Mouse (Mus musculus) embryonic facial prominence, embryonic 14.5 days (tissue): Measurements from ENCODE around the gene Pgs1. TPM values are rescaled to one million over a fixed set of nuclear protein-coding genes. Genes with fewer than 3 reads are reported as not detected.

Experiments used
- ATAC-seq: fragments of 200-750 bp; cut with Nextera tagmentation; 2 replicates; pipeline ENCODE4 v1.8.0; 2017; ENCODE audit warnings: low read depth, moderate number of reproducible peaks, moderate TSS enrichment
- DNase-seq: peaks from one replicate; pipeline ENCODE4 v3.0.0-alpha.2; 2015; ENCODE audit warnings: low spot score
- H3K27ac ChIP-seq: fragments of 300-500 bp; sonication (generic); replicated peaks from 2 replicates; pipeline ENCODE4 v1.5.1; 2014; ENCODE audit warnings: low read depth, mild to moderate bottlenecking, low read length, moderate library complexity
- H3K27me3 ChIP-seq: fragments of 300-500 bp; sonication (generic); replicated peaks from 2 replicates; pipeline ENCODE4 v1.6.1; 2014; ENCODE audit warnings: low read length; ENCODE audit not compliant: control insufficient read depth, insufficient read depth
- H3K36me3 ChIP-seq: fragments of 300-500 bp; sonication (generic); 2 replicates; pipeline ENCODE4 v1.6.1; 2014; ENCODE audit warnings: low read length, mixed read lengths; ENCODE audit not compliant: control insufficient read depth, insufficient read depth
- H3K4me1 ChIP-seq: fragments of 300-500 bp; sonication (generic); 2 replicates; pipeline ENCODE4 v1.6.1; 2014; ENCODE audit warnings: antibody characterized with exemption, low read length; ENCODE audit not compliant: control insufficient read depth, insufficient read depth
- H3K4me2 ChIP-seq: fragments of 300-500 bp; sonication (generic); 2 replicates; pipeline ENCODE4 v1.6.1; 2014; ENCODE audit warnings: low read depth, mild to moderate bottlenecking, low read length, moderate library complexity, mixed read lengths
- H3K4me3 ChIP-seq: fragments of 300-500 bp; sonication (generic); 2 replicates; pipeline ENCODE4 v1.5.1; 2014; ENCODE audit warnings: low read depth, mild to moderate bottlenecking, low read length
- H3K9ac ChIP-seq: fragments of 300-500 bp; sonication (generic); 2 replicates; pipeline ENCODE4 v1.6.1; 2014; ENCODE audit warnings: low read depth, mild to moderate bottlenecking, low read length, moderate library complexity, mixed read lengths
- H3K9me3 ChIP-seq: fragments of 300-500 bp; sonication (generic); 2 replicates; pipeline ENCODE4 v1.6.1; 2016; ENCODE audit warnings: low read length; ENCODE audit not compliant: control insufficient read depth
- WGBS: fragments of 180-500 bp; shearing (Covaris S2); extraction: QIAGEN DNeasy Blood & Tissue Kit; methylation state at CpG from one replicate; pipeline ENCODE4 v1.1.7; 2014; 5-methylcytosine and 5-hydroxymethylcytosine counted together
- polyA plus RNA-seq: library from polyadenylated mRNA; unstranded; fragments of >200 nt; fragmentation: Nextera tagmentation; extraction: Ambion mirVana; gene quantifications from 2 replicates; pipeline ENCODE4 v1.2.1, GENCODE M21; 2014

Gene Pgs1
- polyA plus RNA-seq, 1 experiment from 2014 or later = 31.0 TPM

- WGBS = 58% methylated on average over 1 of the region's 1 CpGs
- no peak for ATAC-seq
- Histone ChIP-seq H3K9me3 (no peaks in the 10 kb centered on the region), H3K27ac (no peak overlapping the region), H3K4me1 (peaks cover 6% of the 10 kb centered on the region), H3K4me2 (no peak overlapping the region), H3K9ac (no peak overlapping the region), H3K27me3 (no peaks in the 10 kb centered on the region), H3K36me3 (peaks cover 64% of the 10 kb centered on the region), H3K4me3 (no peak overlapping the region)
- DNase-seq = no peak
These were observed 14.0 kb downstream of the Pgs1 start for GRCm38 (mm10) chr11:118000083-118000482.

GRCm38 (mm10) chr11:118000565-118001215 is 14.6 kb downstream of the Pgs1 start:
- Histone ChIP-seq H3K9me3 (no peaks in the 10 kb centered on the region), H3K36me3 (peaks cover 70% of the 10 kb centered on the region), H3K27me3 (no peaks in the 10 kb centered on the region), H3K9ac (no peak overlapping the region), H3K4me1 (peaks cover 6% of the 10 kb centered on the region; the same call in 1 of the 2 replicates), H3K27ac (no peak overlapping the region), H3K4me3 (no peak overlapping the region), H3K4me2 (no peak overlapping the region)
- 91% methylated on average over 7 of the region's 7 CpGs for WGBS
- ATAC-seq (no peak), DNase-seq (no peak)

DNA sequence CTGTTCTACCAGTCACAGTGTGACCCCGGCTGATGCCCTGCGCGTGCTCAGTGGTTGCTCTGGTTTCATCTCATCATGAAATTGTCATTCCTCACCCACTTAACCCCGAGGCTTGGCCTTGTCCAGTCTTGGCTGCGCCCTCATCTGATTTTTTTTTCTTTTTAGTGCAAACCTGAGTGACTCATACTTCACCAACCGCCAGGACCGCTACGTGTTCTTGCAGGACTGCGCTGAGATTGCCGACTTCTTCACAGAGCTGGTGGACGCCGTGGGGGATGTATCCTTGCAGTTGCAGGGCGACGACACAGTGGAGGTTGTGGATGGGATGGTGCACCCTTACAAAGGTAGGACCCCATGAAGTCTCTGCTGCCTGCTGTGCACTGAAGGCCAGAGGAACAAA is 17.1 kb downstream of the Pgs1 start:
- WGBS = 88% methylated on average over 14 of the region's 14 CpGs
- DNase-seq = no peak
- no peak for ATAC-seq
- Histone ChIP-seq H3K9me3 (no peaks in the 10 kb centered on the region), H3K4me1 (peaks cover 10% of the 10 kb centered on the region; the same call in 1 of the 2 replicates), H3K4me3 (no peak overlapping the region), H3K4me2 (no peak overlapping the region), H3K27ac (no peak overlapping the region), H3K27me3 (no peaks in the 10 kb centered on the region), H3K9ac (no peak overlapping the region), H3K36me3 (peaks cover 79% of the 10 kb centered on the region)

- peak; percentile 38; the same call in 1 of the 2 replicates for ATAC-seq
- 0 out of 2 replicates have a peak overlapping the region, but pooled peaks have one; percentile 28 for H3K27ac ChIP-seq
- H3K4me3 ChIP-seq = no peak overlapping the region
- peaks cover 10% of the 10 kb centered on the region; the same call in 1 of the 2 replicates for H3K4me1 ChIP-seq
- no peaks in the 10 kb centered on the region for H3K9me3 ChIP-seq
- 61% methylated on average over 5 of the region's 5 CpGs for WGBS
- no peak overlapping the region for H3K4me2 ChIP-seq
- peak; percentile 42 for DNase-seq
- no peaks in the 10 kb centered on the region for H3K27me3 ChIP-seq
- 0 out of 2 replicates have a peak overlapping the region, but pooled peaks have one; percentile 8 for H3K9ac ChIP-seq
- H3K36me3 ChIP-seq = peaks cover 74% of the 10 kb centered on the region
These were observed 17.6 kb downstream of the Pgs1 start for GRCm38 (mm10) chr11:118003718-118004117.

DNA sequence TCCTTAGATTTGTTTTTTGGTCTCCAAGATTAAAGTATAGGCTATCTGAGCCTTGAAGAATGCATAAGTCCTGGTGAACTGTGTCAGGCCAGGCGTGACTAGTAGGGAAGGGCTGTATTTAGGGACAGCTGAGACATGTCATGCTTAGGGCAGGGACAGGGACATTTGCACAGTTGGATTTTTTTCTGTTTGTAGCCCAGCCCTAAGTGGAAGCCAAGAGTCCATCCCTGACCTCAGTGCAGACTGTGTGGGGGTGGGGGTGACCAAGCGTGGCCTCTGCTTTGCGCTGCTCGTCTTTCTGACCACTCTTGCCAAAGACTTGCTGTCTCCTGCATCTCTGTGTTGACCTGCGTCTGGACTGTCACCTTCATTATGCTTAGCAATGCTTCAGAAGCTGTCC is 18.1 kb downstream of the Pgs1 start:
- Histone ChIP-seq H3K4me2 (no peak overlapping the region), H3K4me3 (no peak overlapping the region), H3K4me1 (peaks cover 13% of the 10 kb centered on the region), H3K9me3 (no peaks in the 10 kb centered on the region), H3K27ac (0 out of 2 replicates have a peak overlapping the region, but pooled peaks have one; percentile 28), H3K36me3 (peaks cover 74% of the 10 kb centered on the region), H3K27me3 (no peaks in the 10 kb centered on the region), H3K9ac (no peak overlapping the region)
- ATAC-seq = no peak
- whole genome bisulfite sequencing = 74% methylated on average over 5 of the region's 5 CpGs
- no peak for DNase-seq

- DNase-seq = peak; percentile 52
- Histone ChIP-seq H3K36me3 (peaks cover 46% of the 10 kb centered on the region), H3K27me3 (no peaks in the 10 kb centered on the region), H3K4me1 (peaks cover 21% of the 10 kb centered on the region), H3K27ac (no peak overlapping the region), H3K4me3 (no peak overlapping the region), H3K9me3 (no peaks in the 10 kb centered on the region), H3K9ac (no peak overlapping the region), H3K4me2 (no peak overlapping the region)
- ATAC-seq = no peak
- 47% methylated on average over 7 of the region's 8 CpGs for WGBS
These were observed 21.5 kb downstream of the Pgs1 start for GRCm38 (mm10) chr11:118007460-118008143.

DNA sequence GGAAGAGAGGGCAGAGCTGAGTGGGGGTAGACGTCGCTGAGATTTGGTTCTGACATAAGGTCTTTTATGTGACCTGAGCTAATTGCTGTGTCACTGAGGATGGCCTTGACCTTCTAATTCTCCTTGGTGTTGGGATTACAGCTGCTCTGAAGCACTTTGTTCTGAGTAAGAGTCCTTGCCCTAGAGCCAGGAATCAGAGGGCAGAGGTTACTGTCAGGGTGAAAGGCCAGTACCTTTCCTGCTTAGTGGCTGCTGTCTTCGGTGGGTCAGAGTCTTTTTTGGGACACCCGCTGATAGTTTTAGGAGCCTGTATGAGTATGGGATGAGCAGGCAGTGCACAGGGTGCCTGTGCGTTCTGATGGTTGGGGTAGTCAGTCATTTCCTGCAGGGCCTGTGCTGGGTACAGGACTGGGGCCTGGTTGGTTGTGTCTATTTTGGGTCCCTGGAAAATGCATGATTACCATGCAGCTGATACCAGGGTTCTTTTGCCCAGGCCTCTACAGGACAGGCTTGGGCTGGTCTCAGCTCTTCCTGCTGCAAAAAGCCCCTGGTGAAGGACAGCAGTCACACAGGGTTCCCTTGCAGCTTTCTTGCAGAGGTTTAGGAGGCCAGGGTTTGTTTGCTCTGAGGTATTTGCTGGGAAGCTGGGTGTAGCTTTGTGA is 22.2 kb downstream of the Pgs1 start:
- no peak overlapping the region for H3K27ac ChIP-seq
- H3K9me3 ChIP-seq = no peaks in the 10 kb centered on the region
- no peak overlapping the region for H3K4me2 ChIP-seq
- no peak overlapping the region for H3K9ac ChIP-seq
- no peak overlapping the region for H3K4me3 ChIP-seq
- peaks cover 21% of the 10 kb centered on the region for H3K4me1 ChIP-seq
- no peak for ATAC-seq
- DNase-seq = no peak
- 53% methylated on average over 5 of the region's 5 CpGs for WGBS
- H3K36me3 ChIP-seq = peaks cover 41% of the 10 kb centered on the region
- no peaks in the 10 kb centered on the region for H3K27me3 ChIP-seq

- peaks cover 20% of the 10 kb centered on the region for H3K4me1 ChIP-seq
- H3K4me3 ChIP-seq = no peak overlapping the region
- H3K36me3 ChIP-seq = peaks cover 39% of the 10 kb centered on the region
- no peak overlapping the region for H3K4me2 ChIP-seq
- H3K27me3 ChIP-seq = no peaks in the 10 kb centered on the region
- WGBS = 71% methylated on average over 8 of the region's 8 CpGs
- DNase-seq = no peak
- H3K27ac ChIP-seq = no peak overlapping the region
- H3K9me3 ChIP-seq = no peaks in the 10 kb centered on the region
- no peak for ATAC-seq
- H3K9ac ChIP-seq = 0 out of 2 replicates have a peak overlapping the region, but pooled peaks have one; percentile 8
These were observed 22.8 kb downstream of the Pgs1 start for GRCm38 (mm10) chr11:118008843-118009242.
